Mouse (Mus musculus) hindbrain, embryonic 15.5 days (tissue): Measurements from ENCODE around the gene Fanca. TPM values are rescaled to one million over a fixed set of nuclear protein-coding genes. Genes with fewer than 3 reads are reported as not detected.
"Not testable (repeated sequence)": the region's sequence is repeated elsewhere in the genome, so short reads cannot be mapped to it uniquely, and the experiment has no call there.

Experiments
- ATAC-seq: fragments of 200-750 bp; cut with Nextera tagmentation; 2 replicates; pipeline ENCODE4 v1.8.0; 2017; ENCODE audit warnings: low read depth, moderate number of reproducible peaks, moderate TSS enrichment; ENCODE audit not compliant: low FRiP score
- H3K27ac ChIP-seq: fragments of 300-500 bp; sonication (generic); replicated peaks from 2 replicates; pipeline ENCODE4 v1.5.1; 2015; ENCODE audit warnings: mild to moderate bottlenecking, inconsistent platforms
- H3K27me3 ChIP-seq: fragments of 300-500 bp; sonication (generic); 2 replicates; pipeline ENCODE4 v1.6.1; 2015; ENCODE audit warnings: control low read depth, inconsistent platforms
- H3K36me3 ChIP-seq: fragments of 300-500 bp; sonication (generic); 2 replicates; pipeline ENCODE4 v1.6.1; 2015; ENCODE audit warnings: control low read depth, inconsistent platforms
- H3K4me1 ChIP-seq: fragments of 300-500 bp; sonication (generic); replicated peaks from 2 replicates; pipeline ENCODE4 v1.6.1; 2015; ENCODE audit warnings: control low read depth, inconsistent platforms
- H3K4me2 ChIP-seq: fragments of 300-500 bp; sonication (generic); 2 replicates; pipeline ENCODE4 v1.6.1; 2015; ENCODE audit warnings: moderate library complexity, mild to moderate bottlenecking, inconsistent platforms
- H3K4me3 ChIP-seq: fragments of 300-500 bp; sonication (generic); 2 replicates; pipeline ENCODE4 v1.5.1; 2015; ENCODE audit warnings: mild to moderate bottlenecking, inconsistent platforms
- H3K9ac ChIP-seq: fragments of 300-500 bp; sonication (generic); 2 replicates; pipeline ENCODE4 v1.6.1; 2015; ENCODE audit warnings: inconsistent platforms
- H3K9me3 ChIP-seq: fragments of 300-500 bp; sonication (generic); 2 replicates; pipeline ENCODE4 v1.6.1; 2016; ENCODE audit warnings: control low read depth, inconsistent platforms
- WGBS: fragments of 180-500 bp; shearing (Covaris S2); methylation state at CpG from one replicate; pipeline ENCODE4 v1.1.7; 2015; 5-methylcytosine and 5-hydroxymethylcytosine counted together
- polyA plus RNA-seq: library from polyadenylated mRNA; unstranded; fragments of >200 nt; fragmentation: Nextera tagmentation; extraction: Ambion mirVana; gene quantifications from 2 replicates; pipeline ENCODE4 v1.2.1, GENCODE M21; 2015

The Fanca gene
- polyA plus RNA-seq, 1 experiment from 2014 or later = 6.9 TPM

- not testable (repeated sequence) for H3K4me3 ChIP-seq, H3K27me3 ChIP-seq, H3K9me3 ChIP-seq, H3K4me2 ChIP-seq, H3K9ac ChIP-seq, ATAC-seq, H3K27ac ChIP-seq
- Histone ChIP-seq H3K36me3 (peaks cover 34% of the 10 kb centered on the region), H3K4me1 (peaks cover 30% of the 10 kb centered on the region)
- WGBS = 92% methylated on average over 8 of the region's 8 CpGs
These were observed 60.8 kb downstream of the Fanca start for GRCm38 (mm10) chr8:123257593-123257992.

DNA sequence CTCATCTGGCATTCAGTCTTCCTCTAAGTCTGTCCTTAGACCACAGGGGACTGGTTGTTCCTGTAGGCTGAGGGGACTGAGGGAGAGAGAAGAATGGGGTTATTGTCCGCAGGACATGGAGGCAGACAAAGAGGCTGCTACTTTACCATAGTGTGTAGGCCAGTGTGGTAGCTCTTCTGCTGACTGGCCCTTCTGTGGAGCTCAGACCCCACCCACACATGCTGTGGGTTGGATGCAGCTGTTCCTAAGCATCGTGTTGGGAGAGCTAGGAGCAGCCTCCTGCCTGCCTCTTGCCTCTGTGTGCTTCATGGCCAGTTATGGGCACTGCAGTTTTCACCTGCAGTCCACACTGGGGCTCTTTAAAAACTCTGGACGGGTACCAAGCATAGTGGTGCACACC is 61.3 kb downstream of the Fanca start:
- H3K27ac ChIP-seq = no peak overlapping the region
- no peak overlapping the region for H3K9ac ChIP-seq
- H3K36me3 ChIP-seq = peaks cover 33% of the 10 kb centered on the region
- no peaks in the 10 kb centered on the region for H3K27me3 ChIP-seq
- no peak overlapping the region for H3K4me2 ChIP-seq
- H3K9me3 ChIP-seq = no peaks in the 10 kb centered on the region
- no peak overlapping the region for H3K4me3 ChIP-seq
- no peak for ATAC-seq
- WGBS = 60% methylated on average over 3 of the region's 3 CpGs
- H3K4me1 ChIP-seq = peaks cover 32% of the 10 kb centered on the region

GRCm38 (mm10) chr8:123255170-123255569 is 63.2 kb downstream of the Fanca start:
- Histone ChIP-seq H3K27me3 (no peaks in the 10 kb centered on the region), H3K36me3 (peaks cover 43% of the 10 kb centered on the region), H3K27ac (no peak overlapping the region), H3K4me3 (peak overlapping the region; percentile 84), H3K4me1 (peaks cover 32% of the 10 kb centered on the region), H3K4me2 (peak overlapping the region; percentile 92), H3K9ac (peak overlapping the region; percentile 90), H3K9me3 (no peaks in the 10 kb centered on the region)
- ATAC-seq = no peak
- 71% methylated on average over 6 of the region's 6 CpGs for WGBS

DNA sequence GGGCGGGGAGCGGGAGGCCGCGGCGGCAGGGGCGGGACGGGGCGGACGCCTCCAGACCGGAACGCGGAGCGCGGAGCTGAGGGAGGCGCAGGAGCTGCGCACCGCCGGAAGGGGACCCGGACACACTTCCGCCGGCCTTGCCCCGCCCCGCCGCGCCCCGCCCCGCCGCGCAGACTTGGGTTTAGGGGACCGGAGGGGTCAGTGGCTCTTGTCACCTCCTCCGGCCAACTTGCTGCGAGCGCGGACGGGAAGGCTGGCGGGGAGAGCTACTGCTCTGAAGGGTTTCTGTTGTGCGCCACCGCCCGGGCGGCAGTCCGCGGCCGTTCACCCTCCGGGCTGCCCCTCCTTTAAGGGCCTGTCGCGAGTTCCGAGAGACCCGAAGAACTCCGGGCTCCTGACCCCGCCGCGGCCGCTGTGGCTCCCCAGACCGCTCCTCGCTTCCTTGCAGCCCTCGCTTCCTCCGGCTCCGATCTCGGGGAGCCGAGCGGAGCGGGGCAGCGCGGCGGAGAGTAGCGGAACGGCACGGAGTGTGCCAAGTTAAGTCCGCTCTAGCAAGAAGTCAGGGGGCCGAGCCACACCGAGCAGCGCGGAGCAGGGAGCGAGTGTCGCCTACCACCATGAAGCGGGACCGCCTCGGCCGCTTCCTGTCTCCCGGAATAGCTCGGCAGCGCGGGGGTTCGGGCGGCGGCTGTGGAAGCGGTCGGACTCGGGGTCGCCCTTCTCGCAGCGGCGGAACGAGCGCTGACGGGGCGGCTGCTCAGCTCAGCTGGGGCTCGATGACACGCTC is 64.1 kb downstream of the Fanca start, which contains the start of the genes Zfp276 and Vps9d1:
Gene Zfp276, plus strand, starts transcription at position 97 of the 787 bp plus-strand sequence.
Gene Vps9d1, minus strand, starts transcription at position 250 of the 787 bp plus-strand sequence.
- Histone ChIP-seq H3K4me1 (peaks cover 32% of the 10 kb centered on the region), H3K9ac (peak within 1 kb of the TSS; percentile 90), H3K27me3 (no peaks in the 10 kb centered on the region), H3K4me3 (peak within 1 kb of the TSS; percentile 84), H3K36me3 (peaks cover 40% of the 10 kb centered on the region), H3K27ac (peak within 1 kb of the TSS; percentile 91), H3K4me2 (peak within 1 kb of the TSS; percentile 92), H3K9me3 (no peaks in the 10 kb centered on the region)
- WGBS = under 1% methylated on average over 83 of the region's 99 CpGs
- peak; percentile 95 for ATAC-seq

DNA sequence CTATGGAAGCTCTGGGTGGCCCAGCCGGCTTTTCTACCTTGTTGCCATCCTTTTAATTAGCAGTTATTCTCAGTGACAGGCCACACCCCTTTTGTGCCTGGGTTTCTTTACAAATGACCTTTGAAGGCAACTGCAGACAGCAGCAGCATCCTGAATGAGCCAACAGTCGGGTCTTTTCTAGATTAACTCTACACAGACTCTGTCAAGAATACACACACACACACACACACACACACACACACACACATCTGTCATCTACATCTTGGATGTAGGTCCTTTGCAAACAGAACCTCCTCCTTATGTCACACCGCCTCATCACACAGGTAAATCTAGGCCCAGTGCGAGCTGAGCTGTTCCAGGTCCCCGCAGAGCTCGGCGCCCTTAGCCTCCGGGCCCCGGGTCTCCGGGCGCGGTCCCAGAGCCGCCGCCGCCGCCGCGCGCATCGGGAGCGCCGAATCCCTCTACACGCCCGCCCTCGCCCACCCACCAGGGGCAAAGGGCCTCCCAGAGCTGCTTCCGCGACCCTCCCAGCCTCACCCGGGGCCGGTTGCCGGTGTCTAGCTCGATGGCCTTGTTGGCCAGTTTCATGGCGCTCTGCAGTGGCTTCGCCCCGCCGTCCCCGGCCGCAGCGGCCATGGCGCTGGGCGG is 64.8 kb downstream of the Fanca start:
- under 1% methylated on average over 40 of the region's 40 CpGs for WGBS
- peak overlapping the region; percentile 90 for H3K9ac ChIP-seq
- H3K27me3 ChIP-seq = no peaks in the 10 kb centered on the region
- no peak; the same call in none of the 2 replicates for ATAC-seq
- H3K27ac ChIP-seq = peak overlapping the region; percentile 91
- H3K36me3 ChIP-seq = peaks cover 40% of the 10 kb centered on the region
- peak overlapping the region; percentile 92 for H3K4me2 ChIP-seq
- peaks cover 32% of the 10 kb centered on the region for H3K4me1 ChIP-seq
- no peaks in the 10 kb centered on the region for H3K9me3 ChIP-seq
- peak overlapping the region; percentile 84 for H3K4me3 ChIP-seq

DNA sequence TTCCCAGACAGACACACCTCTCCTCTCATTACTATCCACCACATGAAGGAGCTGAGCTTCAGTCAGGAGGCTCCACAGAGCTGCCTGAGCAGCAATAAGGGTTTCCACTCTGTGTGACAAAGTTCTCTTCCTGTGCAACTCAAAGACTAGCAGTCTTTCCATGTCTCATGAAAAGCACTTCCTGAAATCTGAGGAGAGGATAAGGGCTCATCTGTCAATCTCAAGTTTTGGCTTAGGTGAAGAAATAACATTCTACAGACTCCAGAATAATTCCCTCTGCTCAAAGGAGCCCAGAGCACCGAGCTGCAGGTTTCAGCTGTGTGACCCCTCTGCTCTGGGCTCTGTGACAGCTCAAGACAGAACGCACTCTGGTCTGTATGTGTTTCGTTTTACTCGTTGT is 65.5 kb downstream of the Fanca start:
- no peaks in the 10 kb centered on the region for H3K9me3 ChIP-seq
- H3K27ac ChIP-seq = 0 out of 2 replicates have a peak overlapping the region, but pooled peaks have one; percentile 91
- no peaks in the 10 kb centered on the region for H3K27me3 ChIP-seq
- WGBS = 57% methylated on average over 4 of the region's 4 CpGs
- peaks cover 32% of the 10 kb centered on the region for H3K4me1 ChIP-seq
- H3K4me2 ChIP-seq = peak overlapping the region; percentile 92
- peak overlapping the region; percentile 90 for H3K9ac ChIP-seq
- peak overlapping the region; percentile 84 for H3K4me3 ChIP-seq
- H3K36me3 ChIP-seq = peaks cover 40% of the 10 kb centered on the region
- ATAC-seq = no peak

DNA sequence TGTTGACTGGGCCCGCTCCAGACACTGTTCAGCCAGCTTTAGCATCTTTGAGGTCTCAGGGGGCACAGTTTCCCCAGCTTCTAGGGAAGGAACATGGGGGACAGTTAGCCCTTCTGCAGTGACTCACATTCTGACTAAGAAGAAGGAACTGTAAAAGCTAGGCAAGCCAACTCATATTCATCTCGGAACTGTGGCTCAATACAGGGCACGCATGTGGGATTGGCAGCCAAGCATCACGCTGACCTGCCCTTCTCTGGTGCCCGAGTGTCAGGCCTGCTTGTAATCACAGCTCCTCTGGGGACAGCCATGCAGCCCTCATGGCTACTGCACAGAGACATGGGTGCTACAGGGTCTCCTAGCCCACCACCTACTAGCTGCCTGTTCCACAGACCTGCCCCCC is 67.4 kb downstream of the Fanca start:
- no peak overlapping the region for H3K9ac ChIP-seq
- no peak overlapping the region for H3K4me2 ChIP-seq
- ATAC-seq = no peak
- peaks cover 22% of the 10 kb centered on the region for H3K4me1 ChIP-seq
- H3K9me3 ChIP-seq = no peaks in the 10 kb centered on the region
- no peaks in the 10 kb centered on the region for H3K27me3 ChIP-seq
- H3K36me3 ChIP-seq = peaks cover 55% of the 10 kb centered on the region
- H3K27ac ChIP-seq = no peak overlapping the region
- H3K4me3 ChIP-seq = no peak overlapping the region
- 96% methylated on average over 5 of the region's 5 CpGs for WGBS

GRCm38 (mm10) chr8:123248596-123248995 is 69.8 kb downstream of the Fanca start:
- no peaks in the 10 kb centered on the region for H3K9me3 ChIP-seq
- peaks cover 75% of the 10 kb centered on the region for H3K36me3 ChIP-seq
- H3K27me3 ChIP-seq = no peaks in the 10 kb centered on the region
- peaks cover 10% of the 10 kb centered on the region for H3K4me1 ChIP-seq
- 95% methylated on average over 7 of the region's 8 CpGs for WGBS
- no peak for ATAC-seq
- no peak overlapping the region for H3K27ac ChIP-seq
- no peak overlapping the region for H3K4me3 ChIP-seq
- no peak overlapping the region for H3K9ac ChIP-seq
- H3K4me2 ChIP-seq = no peak overlapping the region

- Histone ChIP-seq H3K36me3 (peaks cover 81% of the 10 kb centered on the region), H3K4me3 (no peak overlapping the region), H3K4me2 (no peak overlapping the region), H3K9ac (no peak overlapping the region), H3K9me3 (no peaks in the 10 kb centered on the region), H3K4me1 (peaks cover 4% of the 10 kb centered on the region), H3K27me3 (no peaks in the 10 kb centered on the region), H3K27ac (no peak overlapping the region)
- no peak for ATAC-seq
- WGBS = 95% methylated on average over 6 of the region's 6 CpGs
These were observed 70.6 kb downstream of the Fanca start for GRCm38 (mm10) chr8:123247748-123248147.

DNA sequence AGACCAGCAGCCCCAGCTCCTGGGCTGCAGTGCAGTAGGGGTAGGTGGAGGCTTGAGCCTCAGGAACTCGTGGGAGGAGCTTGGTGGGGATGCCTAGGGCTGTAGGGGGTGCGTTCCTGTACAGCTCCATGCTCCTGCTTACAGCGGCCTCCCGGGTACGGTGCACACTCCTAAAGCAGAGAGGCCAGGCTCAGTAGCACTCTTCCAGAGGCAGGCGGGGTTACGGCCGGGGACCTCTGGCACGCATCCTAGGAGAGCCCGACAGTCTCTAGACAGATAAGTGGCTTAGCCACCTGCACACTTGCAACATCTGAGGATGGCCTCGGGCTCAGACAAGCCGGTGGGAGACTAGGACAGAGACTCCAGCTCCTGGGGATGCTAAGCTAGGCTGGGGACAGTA is 72.8 kb downstream of the Fanca start:
- Histone ChIP-seq H3K9me3 (no peaks in the 10 kb centered on the region), H3K4me3 (no peak overlapping the region), H3K4me2 (no peak overlapping the region), H3K36me3 (peaks cover 75% of the 10 kb centered on the region), H3K9ac (no peak overlapping the region), H3K27ac (no peak overlapping the region), H3K4me1 (no peaks in the 10 kb centered on the region), H3K27me3 (no peaks in the 10 kb centered on the region)
- no peak for ATAC-seq
- WGBS = 88% methylated on average over 12 of the region's 12 CpGs

- WGBS = 95% methylated on average over 4 of the region's 4 CpGs
These were observed 74.0 kb downstream of the Fanca start for GRCm38 (mm10) chr8:123244382-123244781.

GRCm38 (mm10) chr8:123243053-123243452 is 75.3 kb downstream of the Fanca start:
- no peaks in the 10 kb centered on the region for H3K27me3 ChIP-seq
- 71% methylated on average over 11 of the region's 11 CpGs for WGBS
- H3K9me3 ChIP-seq = no peaks in the 10 kb centered on the region
- ATAC-seq = no peak
- no peak overlapping the region for H3K4me2 ChIP-seq
- H3K27ac ChIP-seq = no peak overlapping the region
- peaks cover 53% of the 10 kb centered on the region for H3K36me3 ChIP-seq
- no peaks in the 10 kb centered on the region for H3K4me1 ChIP-seq
- no peak overlapping the region for H3K4me3 ChIP-seq
- H3K9ac ChIP-seq = no peak overlapping the region

More at GRCm38 (mm10) chr8:123244382-123244781, 74.0 kb downstream of the Fanca start:
- ATAC-seq = no peak
- H3K9me3 ChIP-seq = no peaks in the 10 kb centered on the region
- no peak overlapping the region for H3K27ac ChIP-seq
- H3K4me2 ChIP-seq = no peak overlapping the region
- no peak overlapping the region for H3K4me3 ChIP-seq
- no peaks in the 10 kb centered on the region for H3K4me1 ChIP-seq
- H3K9ac ChIP-seq = no peak overlapping the region
- no peaks in the 10 kb centered on the region for H3K27me3 ChIP-seq
- H3K36me3 ChIP-seq = peaks cover 66% of the 10 kb centered on the region
